Mouse (Mus musculus) retina, postnatal 1 day (tissue): ENCODE measurements at regions not wholly inside any gene's neighbourhood (a gene's known extent, or its start where the extent isn't known, plus 50 kb on each side); places are given as distances from the start of the nearest gene placed in this dataset.

Source experiments
- DNase-seq: peaks from one replicate; pipeline ENCODE4 v3.0.0-alpha.2; 2012

DNA sequence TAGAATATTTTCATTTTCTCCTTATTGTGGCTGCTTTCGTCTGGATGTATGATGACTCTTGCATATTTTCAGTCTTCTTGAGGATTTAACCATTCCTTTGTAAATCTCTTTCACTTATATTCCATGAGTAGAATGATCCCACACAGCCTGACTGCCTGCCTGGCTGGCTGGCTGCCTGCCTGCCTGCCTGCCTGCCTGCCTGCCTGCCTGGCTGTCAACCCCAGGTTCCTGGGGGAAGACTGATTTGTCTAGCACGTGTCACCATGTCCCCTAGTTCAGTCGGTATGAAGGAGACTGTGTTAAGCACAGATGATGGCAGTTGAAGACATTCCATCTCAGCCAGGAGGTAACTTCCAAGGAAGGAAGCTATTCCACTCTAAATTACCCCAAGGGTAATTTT, 370.8 kb downstream of the Nkx6-1 start:
- DNase-seq, result no peak

DNA sequence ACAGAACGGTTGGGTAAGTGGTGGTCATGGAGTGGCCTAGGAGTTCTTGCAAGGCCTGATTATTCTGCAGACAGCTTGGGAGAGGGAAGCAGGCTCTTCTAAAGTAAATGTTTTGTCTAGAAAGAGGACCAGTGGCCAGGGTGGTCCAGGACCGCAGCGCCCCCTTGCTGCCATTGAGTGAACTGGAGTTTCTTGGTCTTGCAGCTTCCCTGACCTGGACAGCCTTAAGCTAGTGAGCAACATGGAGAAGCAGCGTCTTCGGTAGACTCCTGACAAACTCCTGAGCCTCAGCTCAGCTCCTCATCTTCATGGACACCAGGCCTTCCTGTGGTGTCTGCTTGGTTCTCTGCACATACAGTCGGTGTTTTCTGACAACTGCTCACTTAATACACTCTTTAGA, 376.4 kb downstream of the Nkx6-1 start:
- peak; percentile 17 for DNase-seq

DNA sequence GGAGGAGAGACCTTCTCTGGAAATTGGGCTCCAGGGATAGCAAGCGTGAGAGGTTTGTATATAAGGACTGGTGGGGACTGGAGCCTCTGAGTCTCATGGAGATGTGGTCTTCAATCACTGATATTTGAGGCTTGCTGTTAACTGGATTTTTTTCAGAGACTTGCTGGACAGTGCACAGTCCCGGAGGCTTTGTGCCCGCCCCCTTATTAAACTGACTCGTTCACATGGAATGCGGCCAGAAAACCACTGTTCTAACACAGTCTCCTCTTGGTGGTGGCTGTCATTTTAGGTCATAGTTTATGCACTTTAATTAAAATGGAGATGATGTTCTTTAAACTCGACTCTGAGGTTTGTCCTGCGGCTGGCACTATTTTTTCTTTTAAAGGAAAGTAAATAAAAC, 378.9 kb downstream of the Nkx6-1 start:
- DNase-seq, result peak; percentile 23

DNA sequence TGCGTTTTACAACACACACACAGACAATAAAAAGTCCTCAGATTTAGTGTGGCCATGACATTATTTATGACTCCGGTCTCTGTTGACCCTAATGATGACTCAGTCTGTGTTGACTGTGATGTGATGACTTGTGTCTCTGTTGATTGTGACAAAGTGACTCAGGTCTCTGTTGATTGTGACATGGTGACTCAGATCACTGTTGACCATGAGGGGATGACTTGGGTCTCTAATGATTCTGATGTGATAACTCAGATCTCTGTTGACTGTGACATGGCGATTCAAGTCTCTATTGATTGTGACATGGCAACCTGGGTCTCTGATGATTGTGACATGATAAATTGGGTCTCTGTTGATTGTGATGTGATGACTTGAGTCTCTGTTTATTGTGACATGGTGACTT, 405.0 kb downstream of the Gpat3 start:
- DNase-seq, result no peak

DNA sequence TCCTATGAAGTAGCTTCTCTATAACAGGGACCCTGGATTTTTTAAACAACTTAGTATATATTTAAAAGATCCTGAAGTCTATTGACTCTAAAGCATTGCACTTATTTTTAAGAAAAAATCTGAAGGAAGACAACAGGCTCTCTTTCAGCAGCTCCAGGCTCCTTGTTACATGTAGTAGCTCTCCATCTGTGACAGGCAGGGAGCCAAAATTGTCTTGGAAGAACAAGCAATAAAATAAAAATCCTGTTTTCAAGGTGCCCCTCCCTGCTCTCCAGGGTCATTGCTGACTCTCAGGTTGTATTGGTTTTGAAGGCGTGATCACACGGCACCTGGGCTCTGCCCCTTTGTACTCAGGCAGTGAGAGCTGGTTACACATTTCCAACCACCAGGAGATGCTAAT, 397.1 kb downstream of the Gpat3 start:
- no peak for DNase-seq

DNA sequence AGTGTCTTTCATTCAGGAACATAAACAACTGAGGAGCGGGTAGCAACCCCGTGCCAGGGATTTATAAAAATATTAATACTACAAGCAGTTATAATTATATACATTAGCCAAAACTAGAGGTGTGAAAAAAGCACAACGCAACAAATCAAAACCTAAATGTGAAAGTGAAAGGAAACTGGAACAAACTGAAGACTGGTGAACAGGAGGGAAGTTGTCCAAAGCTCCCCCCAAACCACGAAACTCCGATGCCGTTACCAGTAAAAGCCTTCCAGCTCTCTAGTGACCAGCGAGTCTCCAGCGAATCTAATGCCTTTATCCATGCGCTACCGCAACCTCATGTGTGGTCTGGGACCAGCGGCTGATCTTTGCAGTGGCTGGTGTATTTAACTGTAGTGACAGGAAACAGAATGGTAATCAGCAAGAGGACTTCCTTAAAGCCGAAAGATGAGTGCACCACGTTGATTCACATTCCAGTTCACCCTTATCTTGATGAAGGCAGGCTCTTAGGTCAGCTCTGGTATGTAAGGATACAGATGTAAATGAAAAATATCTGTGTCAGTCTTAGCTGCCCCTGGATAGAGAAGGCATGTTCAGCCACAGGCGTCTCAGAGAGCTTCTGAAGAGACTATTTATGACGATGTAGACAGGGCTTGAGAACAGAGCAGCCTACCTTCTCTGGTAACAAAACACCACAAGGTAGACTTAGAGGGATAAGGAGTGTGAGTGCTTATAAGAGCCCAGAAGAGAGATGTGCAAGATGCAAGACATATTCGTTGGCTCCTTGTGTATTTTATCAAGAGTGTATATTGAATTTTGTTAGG, 394.0 kb downstream of the Gpat3 start:
- DNase-seq, result no peak

DNA sequence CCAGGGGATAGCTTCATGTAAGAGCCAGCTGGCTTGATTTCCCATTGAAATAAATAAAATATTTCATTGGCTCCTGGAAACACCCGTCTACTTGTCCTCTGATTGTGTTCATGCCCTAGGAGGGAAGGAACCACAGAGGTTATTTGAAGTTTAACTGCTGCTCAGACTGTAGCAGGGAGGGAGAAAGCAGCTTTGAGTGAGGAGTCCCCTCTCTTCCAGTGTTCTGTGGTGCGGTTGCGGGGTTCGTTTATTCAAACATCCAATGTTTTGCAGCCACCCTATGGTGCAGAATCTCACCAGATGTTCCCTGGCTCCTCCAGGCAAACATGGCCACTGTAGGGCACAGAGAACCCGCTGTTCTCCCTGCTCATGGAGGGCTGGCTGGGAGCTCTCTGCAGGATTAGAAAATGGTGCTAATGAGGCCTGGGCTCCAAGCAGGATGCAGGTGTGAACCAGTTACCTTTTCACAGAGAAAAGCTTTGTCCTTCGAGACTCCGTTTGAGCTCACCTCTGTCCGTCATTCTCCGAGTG, 390.7 kb downstream of the Gpat3 start:
- no peak for DNase-seq

DNA sequence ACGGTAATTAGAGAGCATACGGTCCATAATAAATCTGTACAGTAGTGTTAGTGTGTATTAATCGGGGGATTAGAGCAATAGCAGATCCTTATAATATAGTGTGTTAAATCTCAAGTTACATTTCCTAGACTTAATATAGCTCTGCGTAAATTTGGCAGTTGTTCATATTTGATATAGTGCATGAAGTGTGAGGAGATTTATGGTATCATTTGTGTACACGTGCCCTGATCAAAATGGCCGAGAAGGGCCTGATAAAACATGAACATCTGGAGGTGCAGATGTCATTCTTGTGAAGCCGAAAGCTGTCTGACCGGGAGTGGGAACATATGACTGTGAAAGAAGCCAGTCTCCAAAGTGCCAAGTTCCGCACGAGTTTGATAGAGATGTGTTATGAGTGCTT, 376.9 kb downstream of the Gpat3 start:
- no peak for DNase-seq

DNA sequence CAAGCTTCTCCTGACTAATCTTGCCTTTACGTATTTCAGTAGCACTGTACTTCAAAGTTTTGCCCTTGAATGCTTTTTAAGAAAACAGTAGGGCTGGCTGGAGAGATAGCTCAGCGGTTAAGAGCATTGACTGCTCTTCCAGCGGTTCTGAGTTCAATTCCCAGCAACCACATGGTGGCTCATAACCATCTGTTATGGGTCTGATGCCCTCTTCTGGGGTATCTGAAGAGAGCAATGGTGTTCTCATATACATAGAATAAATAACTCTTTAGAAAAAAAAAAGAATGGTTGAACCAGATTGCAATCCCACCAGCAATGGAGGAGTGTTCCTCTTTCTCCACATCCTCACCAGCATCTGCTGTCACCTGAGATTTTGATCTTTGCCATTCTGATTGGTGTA, 372.6 kb downstream of the Gpat3 start:
- no peak for DNase-seq

DNA sequence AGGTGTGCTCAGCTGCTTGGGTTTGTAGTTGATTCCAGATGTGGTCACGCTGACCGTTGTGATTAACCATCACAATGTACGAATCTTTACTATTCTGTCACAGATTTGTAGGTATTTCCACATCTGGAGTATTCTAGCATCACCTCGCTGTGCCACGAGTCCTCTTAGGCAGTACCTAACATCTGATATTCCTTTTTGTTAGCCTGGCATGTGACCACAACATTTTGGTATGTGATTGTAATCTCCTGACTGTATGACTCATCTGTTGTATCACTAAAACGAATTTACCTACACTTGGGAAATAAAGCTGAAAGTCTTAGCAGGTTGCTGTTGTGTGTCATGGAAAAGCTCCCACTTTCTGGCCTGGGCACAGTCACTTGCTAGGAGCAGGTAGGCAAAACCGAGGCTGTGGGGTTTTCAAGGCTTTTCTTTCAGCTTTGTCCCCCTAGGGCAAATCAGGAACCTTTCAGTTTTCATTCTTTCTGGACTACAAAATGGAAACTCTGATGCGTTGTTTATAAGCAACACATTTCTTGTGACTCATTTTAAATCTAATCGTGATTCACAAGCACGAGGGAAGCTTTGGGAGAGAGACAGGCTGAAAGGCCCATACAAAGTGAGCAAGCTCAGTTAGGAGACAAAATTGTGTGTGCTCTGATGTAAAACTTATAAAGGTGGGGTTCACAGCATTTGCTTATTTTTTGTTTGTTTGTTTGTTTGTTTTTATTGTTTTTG, 371.5 kb downstream of the Gpat3 start:
- no peak for DNase-seq

DNA sequence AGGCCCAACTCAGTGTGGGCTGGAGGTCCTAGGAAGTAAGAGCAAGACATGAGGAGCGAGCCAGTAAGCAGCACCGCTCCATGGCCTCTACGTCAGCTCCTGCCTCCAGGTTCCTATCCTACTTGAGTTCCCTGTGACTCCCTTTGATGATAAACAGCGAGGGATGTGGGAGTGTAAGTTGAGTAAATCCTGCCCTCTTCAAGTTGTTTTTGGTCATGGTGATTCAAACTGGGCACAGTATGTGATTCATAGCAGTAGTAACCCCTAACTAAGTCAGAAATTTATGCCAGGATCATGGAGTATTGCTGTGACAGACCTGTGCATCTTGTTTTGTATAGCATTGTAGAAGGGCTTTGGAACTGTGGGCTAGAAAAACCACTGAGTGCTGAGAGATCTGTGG, 366.5 kb downstream of the Gpat3 start:
- no peak for DNase-seq

DNA sequence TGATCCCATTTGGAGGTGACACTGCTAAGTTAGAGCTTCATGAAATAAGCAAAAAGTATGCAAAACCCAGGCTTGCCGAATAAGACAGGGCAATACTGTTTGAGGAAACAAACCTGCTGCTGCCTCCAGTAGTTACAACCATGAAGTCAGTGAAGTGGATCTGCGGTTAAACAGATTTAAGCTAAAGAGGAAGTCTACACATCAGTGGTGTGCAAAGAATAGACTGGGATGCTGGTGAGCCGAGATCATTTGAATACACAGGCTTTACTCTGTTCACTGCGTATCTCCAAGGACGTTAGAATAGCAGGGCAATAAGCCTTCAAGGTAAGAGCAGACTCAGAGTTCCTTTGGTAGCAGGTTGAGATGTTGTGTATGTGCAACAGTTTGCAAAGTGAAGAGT, 362.6 kb downstream of the Gpat3 start:
- no peak for DNase-seq

DNA sequence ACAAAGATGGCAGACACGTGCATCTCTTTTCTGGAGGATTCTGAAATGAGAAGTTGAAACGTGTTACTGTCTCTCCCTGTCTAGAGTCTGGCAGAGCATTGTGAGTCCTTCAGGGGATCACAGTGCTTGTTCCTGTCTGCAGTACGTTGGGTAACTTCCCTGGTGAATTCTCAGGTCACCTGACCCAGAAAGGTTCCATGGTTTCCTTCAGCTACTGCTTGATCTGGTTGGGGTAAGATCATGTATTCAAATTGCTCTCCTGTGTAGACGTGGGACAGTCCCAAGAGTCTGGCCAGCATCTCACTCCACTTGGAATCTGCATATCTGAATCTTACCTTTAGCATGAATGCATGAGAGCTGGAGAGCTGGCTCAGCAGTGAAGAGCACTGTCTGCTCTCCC, 350.0 kb downstream of the Gpat3 start:
- DNase-seq, result no peak

DNA sequence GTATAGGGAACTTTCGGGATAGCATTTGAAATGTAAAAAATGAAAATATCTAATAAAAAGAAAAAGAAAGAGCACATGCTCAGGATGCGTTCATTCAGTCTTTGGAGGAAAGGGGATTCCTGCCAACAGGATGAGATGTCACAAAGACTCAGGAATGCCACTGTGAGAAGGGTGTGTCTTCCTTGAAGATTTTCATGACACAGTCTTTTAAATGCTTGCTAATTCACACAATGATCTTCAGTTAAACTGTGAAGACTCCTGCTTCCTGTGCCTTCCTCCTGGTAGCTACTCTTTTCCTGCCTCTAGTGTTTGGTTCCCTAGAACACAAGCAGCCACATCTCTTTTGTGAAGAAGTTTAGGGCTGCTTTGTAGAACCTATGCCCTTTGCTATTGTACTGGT, 345.5 kb downstream of the Gpat3 start:
- no peak for DNase-seq

DNA sequence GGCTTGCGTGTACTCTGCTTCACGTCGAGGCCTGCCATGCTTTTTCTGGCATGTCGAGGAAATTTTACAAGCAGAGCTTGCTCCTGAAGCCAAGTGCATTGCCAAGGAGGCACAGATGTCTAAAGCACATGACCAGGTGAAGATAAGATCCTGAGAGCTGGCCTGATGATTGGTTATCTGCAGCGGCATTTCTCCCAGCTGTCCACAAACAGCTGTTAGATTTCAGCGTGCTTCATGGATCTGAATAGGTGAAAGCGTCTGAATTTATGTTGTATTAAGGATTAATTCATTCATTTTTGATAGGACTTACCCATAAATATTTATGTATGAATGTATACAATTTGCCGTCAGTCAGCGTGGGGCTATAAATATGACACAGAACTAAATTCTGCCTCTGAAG, 327.7 kb downstream of the Gpat3 start:
- no peak for DNase-seq

DNA sequence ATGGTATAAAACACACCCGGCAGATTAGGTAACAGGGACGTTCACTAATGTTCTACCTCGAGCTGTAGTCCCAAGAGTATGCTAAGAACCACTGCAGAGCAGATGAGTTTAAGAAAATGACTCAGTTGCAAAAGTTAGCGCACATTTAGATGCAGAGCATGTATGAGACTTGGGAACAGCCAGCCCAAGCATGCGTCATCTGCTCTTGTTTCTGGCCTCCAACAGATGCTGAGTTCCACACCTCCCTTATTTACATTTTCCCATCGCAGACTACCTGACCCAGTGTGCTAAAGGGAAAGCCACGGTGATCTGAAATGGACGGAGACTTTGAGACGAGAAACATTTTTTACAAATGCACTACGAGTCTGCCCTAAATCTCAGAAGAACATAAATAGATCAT, 327.3 kb downstream of the Gpat3 start:
- DNase-seq, result no peak

DNA sequence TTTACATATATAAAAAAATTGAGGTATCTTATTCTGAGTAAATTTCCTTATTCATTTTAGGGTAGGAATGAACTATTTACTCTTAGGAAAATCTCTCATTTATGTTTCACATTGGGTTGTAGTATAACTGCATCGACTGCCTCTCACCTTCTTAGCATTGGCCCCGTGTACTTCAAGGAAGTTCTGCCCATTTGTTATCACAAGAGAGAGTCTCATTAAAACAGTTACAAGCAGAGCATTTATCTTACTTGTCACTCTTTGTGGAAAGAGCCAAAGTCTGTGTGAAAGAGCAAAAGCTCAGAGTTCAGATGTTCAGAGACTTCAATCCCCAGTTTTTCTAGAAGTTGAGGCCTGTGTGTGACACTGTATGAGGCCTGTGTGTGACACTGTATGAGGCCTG, 323.6 kb downstream of the Gpat3 start:
- no peak for DNase-seq

DNA sequence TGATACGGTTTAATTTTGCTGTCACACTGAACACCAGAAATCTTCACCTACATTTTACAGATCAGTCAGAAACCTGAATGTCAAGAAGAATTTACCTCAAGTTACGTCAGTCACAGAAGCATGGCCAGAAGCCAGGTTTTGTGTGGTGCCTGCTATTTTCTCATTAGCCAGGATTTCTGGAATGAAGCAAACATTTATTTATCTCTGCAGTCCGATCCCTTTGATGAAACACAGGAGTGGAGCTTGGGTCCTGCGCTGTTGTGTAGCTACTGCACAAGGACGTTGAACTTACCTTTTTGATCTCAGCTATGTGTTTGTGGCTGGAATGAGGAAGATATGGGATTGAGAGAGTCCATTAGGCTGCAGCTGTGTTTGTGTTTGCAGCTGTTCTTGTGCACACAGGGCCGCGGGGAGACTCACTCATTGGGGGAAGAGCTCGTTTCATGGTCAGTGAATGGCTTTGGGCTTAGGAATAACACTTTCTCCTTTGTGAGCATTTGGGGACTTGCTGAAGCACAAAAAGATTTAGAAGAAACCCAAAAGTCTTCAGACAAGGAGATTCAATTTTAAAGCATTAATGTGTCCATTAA, 318.2 kb downstream of the Gpat3 start:
- peak; percentile 47 for DNase-seq

DNA sequence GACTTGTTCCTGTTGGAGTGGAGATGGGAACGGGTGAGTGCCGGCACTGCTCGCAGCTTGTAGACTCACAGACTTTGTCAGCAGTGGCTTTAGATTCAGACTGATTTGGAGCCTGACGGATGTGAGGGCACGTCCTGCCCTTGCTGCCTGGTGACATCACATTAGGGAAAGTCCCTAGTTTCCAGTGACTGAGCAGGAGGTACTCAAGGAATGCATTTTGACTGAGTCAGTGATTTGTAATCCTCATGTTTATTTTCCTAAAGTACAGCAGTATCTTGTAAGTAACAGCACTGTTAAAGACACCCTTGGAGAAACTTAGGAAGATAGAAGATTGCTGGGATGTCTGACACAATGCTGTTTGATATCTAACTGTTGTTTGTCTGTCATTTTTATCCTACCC, 317.6 kb downstream of the Gpat3 start:
- DNase-seq, result peak; percentile 27

DNA sequence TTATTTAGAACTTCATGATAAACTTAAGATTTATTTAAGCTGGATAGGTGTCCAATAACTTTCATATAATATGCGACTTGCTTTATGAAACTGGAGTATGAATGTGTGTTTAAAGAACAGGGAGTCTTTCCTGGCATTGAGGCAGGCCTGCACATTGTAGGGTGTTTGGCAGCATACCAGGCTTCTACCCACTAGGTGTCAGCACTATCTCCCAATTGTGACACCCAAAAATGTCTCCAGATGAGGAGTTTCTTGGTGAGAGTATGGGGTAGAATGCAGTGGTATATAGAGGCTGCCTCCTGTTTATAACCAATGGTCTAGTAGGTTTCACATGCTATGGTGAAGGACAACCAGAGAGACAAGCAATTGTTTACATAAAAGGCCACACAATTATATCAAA, 311.9 kb downstream of the Gpat3 start:
- no peak for DNase-seq

DNA sequence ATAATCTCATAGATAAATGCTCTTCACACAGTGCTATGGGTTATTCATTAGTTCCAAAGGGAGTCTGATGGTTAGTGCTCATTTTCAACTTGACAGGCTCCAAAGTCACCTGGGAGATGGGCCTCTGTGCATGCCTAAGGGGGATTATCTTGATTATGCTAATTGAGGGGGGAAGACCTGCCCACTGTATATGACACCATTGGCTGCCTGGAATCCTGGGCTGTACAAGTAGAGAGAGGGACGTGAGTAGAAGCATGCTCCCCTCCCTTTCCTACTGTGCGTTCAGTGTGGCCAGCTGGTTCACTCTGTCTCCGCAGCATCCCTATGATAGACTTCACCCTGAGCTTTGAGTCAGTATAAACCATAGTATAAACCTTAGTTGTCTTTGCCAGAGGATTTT, 300.8 kb downstream of the Gpat3 start:
- peak; percentile 17 for DNase-seq

DNA sequence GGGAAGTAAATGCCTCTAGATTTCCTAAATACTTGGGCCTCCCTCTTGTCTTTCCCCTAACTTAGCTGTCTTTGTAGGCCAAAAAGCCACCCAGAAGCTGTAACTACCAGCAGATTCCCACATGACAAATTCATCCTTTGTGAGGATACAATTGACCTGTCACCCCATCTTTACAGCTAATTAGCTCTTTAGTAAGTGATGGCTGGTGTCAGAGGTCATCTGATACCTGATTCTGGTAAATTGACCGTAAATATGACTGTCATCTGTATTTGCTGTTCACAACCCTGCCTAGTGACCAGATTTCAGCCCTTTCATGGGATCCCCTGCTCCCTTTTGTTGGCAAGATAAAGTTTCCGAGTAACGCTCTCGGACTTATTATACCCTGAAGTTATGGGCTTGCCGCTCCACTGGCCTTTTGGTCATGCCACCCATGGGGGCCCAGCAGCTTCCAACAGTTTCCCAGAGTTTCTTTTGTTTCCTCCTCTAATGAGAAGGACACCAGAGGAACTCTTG, 279.5 kb downstream of the Gpat3 start:
- DNase-seq, result peak; percentile 78

DNA sequence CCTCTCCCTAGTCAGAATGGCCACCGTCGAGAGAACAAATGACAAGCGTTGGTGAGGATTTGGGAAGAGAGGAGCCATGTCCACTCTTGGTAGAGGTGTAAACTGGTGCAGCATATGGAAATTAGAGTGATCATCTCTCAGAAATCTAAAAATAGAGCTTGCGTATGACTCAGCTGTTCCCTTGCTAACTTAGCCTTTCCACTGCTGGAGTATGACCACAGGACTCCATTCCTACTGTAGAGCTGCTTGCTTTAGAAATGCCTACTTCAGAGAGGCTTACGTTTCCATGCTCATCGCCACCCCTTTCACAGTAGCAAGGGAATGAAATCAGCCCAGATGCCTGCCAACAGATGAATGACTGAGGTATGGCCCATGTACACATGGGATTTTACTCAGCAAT, 277.4 kb downstream of the Gpat3 start:
- DNase-seq, result no peak
